Mouse (Mus musculus): Measurements from ENCODE around the gene Fam78a. TPM values are rescaled to one million over a fixed set of nuclear protein-coding genes. Genes with fewer than 3 reads are reported as not detected.
"Not testable (repeated sequence)": the region's sequence is repeated elsewhere in the genome, so short reads cannot be mapped to it uniquely, and the experiment has no call there.

The Fam78a gene
- polyA plus RNA-seq, 1 experiment from 2014 or later, result 1.9 TPM

DNA sequence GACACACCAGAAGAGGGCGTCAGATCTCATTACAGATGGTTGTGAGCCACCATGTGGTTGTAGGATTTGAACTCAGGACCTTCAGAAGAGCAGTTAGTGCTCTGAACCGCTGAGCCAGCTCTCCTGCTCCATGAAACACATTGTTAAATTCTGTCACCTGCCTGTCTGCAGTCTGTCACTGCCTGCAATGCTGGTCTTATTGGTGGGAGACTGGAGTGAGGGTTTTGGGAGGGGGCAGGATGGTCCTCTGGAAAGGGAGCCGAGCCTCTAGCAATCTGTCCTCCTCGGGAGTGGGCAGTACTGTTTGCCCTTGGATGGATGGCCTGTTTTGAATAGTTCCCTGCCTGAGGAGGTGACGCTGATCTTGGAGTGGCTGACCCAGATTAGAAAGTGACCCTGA, 40.8 kb downstream of the Fam78a start:
- peaks cover 9% of the 10 kb centered on the region for H3K36me3 ChIP-seq (replicated peaks; ENCODE audit: control insufficient read depth, insufficient read depth, low read depth, low read length)
- no peak overlapping the region for H3K9ac ChIP-seq (replicated peaks; ENCODE audit: low read length)
- no peak overlapping the region for H3K27ac ChIP-seq (replicated peaks; ENCODE audit: low read depth, low read length)
- no peaks in the 10 kb centered on the region for H3K4me1 ChIP-seq (ENCODE audit: control insufficient read depth, insufficient read depth, low read length)
- no peak for DNase-seq (ENCODE audit: low spot score)
- no peak for ATAC-seq (replicated peaks; ENCODE audit: insufficient number of reproducible peaks, low FRiP score, low TSS enrichment, low read depth)
- H3K27me3 ChIP-seq (ENCODE audit: control insufficient read depth, insufficient read depth, low read length), result no peaks in the 10 kb centered on the region
- WGBS, result 82% methylated on average over 5 of the region's 5 CpGs
- H3K4me2 ChIP-seq (ENCODE audit: low read depth, low read length), result no peak overlapping the region
- no peak overlapping the region for H3K4me3 ChIP-seq (ENCODE audit: low read depth, low read length)
- H3K9me3 ChIP-seq (replicated peaks; ENCODE audit: control insufficient read depth, low read length), result no peaks in the 10 kb centered on the region

DNA sequence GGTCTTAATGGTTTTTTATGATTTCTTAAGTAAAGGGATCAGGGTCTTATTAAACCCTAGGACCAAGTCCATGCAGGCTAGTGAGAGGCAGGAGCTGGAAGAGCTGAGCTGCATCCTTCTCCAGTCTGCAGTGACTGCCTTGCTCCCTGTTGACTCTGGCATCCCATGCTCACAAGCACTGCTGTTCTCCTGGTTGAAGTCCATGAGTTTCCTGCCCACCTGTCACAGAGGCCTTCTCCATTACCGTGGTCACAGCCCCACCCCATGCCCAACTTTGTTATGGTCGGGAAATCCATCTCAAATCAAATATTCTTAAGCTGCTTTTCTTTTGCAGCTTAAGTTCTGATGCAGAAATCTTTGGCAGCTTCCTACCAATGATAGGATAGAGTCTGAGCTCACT, 43.6 kb downstream of the Fam78a start:
- DNase-seq (ENCODE audit: low spot score), result no peak
- H3K9me3 ChIP-seq (replicated peaks; ENCODE audit: control insufficient read depth, low read length), result no peaks in the 10 kb centered on the region
- no peak overlapping the region for H3K4me2 ChIP-seq (ENCODE audit: low read depth, low read length)
- no peaks in the 10 kb centered on the region for H3K27me3 ChIP-seq (ENCODE audit: control insufficient read depth, insufficient read depth, low read length)
- no peak overlapping the region for H3K27ac ChIP-seq (replicated peaks; ENCODE audit: low read depth, low read length)
- no peak for ATAC-seq (replicated peaks; ENCODE audit: insufficient number of reproducible peaks, low FRiP score, low TSS enrichment, low read depth)
- H3K9ac ChIP-seq (replicated peaks; ENCODE audit: low read length), result no peak overlapping the region
- 90% methylated on average over 2 of the region's 2 CpGs for WGBS
- H3K36me3 ChIP-seq (replicated peaks; ENCODE audit: control insufficient read depth, insufficient read depth, low read depth, low read length), result peaks cover 11% of the 10 kb centered on the region
- H3K4me1 ChIP-seq (ENCODE audit: control insufficient read depth, insufficient read depth, low read length), result no peaks in the 10 kb centered on the region
- no peak overlapping the region for H3K4me3 ChIP-seq (ENCODE audit: low read depth, low read length)

DNA sequence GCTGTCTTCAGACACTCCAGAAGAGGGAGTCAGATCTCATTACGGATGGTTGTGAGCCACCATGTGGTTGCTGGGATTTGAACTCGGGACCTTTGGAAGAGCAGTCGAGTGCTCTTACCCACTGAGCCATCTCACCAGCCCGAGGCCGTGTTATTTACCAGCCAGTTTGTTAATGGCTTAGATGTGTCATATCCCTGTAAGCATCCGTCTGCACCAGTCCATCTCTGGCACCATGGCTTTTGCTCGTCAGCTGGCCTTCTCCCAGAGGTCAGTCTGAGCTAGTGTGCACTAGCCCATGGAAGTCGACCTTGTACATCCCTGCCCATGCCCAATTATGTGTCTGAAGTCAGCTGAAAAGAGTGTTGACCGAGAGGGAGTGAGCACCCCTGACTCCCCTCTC, 44.0 kb downstream of the Fam78a start:
- H3K27ac ChIP-seq (replicated peaks; ENCODE audit: low read depth, low read length); H3K9me3 ChIP-seq (replicated peaks; ENCODE audit: control insufficient read depth, low read length); H3K4me1 ChIP-seq (ENCODE audit: control insufficient read depth, insufficient read depth, low read length); H3K9ac ChIP-seq (replicated peaks; ENCODE audit: low read length); H3K4me2 ChIP-seq (ENCODE audit: low read depth, low read length); H3K4me3 ChIP-seq (ENCODE audit: low read depth, low read length); H3K27me3 ChIP-seq (ENCODE audit: control insufficient read depth, insufficient read depth, low read length); DNase-seq (ENCODE audit: low spot score); ATAC-seq (replicated peaks; ENCODE audit: insufficient number of reproducible peaks, low FRiP score, low TSS enrichment, low read depth): not testable (repeated sequence)
- peaks cover 11% of the 10 kb centered on the region for H3K36me3 ChIP-seq (replicated peaks; ENCODE audit: control insufficient read depth, insufficient read depth, low read depth, low read length)
- 87% methylated on average over 9 of the region's 9 CpGs for WGBS

DNA sequence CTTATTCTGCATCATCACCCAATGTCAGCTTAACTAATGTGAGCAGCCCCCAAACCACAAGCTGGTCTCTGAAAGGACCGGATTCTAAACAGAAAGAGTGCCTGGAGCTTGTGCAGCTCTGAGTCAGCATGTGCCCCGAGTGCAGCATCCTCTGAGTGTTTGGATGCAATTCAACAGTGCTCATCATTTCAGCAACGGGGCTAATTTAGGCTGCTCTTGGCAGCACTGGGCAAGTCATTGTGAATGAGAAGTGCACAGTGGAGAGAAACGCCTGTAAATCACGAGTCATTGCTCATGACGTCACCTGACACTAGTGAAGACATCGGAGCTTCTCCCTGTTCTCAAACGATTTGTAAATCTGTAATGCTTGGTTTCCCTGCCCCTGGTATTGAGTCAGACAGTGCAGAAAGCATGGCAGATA, 46.0 kb downstream of the Fam78a start:
- Histone ChIP-seq H3K27ac (replicated peaks; ENCODE audit: low read depth, low read length) (no peak overlapping the region), H3K36me3 (replicated peaks; ENCODE audit: control insufficient read depth, insufficient read depth, low read depth, low read length) (peaks cover 17% of the 10 kb centered on the region), H3K9me3 (replicated peaks; ENCODE audit: control insufficient read depth, low read length) (no peaks in the 10 kb centered on the region), H3K4me2 (ENCODE audit: low read depth, low read length) (no peak overlapping the region), H3K27me3 (ENCODE audit: control insufficient read depth, insufficient read depth, low read length) (no peaks in the 10 kb centered on the region), H3K9ac (replicated peaks; ENCODE audit: low read length) (no peak overlapping the region), H3K4me3 (ENCODE audit: low read depth, low read length) (no peak overlapping the region), H3K4me1 (ENCODE audit: control insufficient read depth, insufficient read depth, low read length) (no peaks in the 10 kb centered on the region)
- WGBS, result 87% methylated on average over 8 of the region's 8 CpGs
- ATAC-seq (replicated peaks; ENCODE audit: insufficient number of reproducible peaks, low FRiP score, low TSS enrichment, low read depth), result no peak
- no peak for DNase-seq (ENCODE audit: low spot score)

DNA sequence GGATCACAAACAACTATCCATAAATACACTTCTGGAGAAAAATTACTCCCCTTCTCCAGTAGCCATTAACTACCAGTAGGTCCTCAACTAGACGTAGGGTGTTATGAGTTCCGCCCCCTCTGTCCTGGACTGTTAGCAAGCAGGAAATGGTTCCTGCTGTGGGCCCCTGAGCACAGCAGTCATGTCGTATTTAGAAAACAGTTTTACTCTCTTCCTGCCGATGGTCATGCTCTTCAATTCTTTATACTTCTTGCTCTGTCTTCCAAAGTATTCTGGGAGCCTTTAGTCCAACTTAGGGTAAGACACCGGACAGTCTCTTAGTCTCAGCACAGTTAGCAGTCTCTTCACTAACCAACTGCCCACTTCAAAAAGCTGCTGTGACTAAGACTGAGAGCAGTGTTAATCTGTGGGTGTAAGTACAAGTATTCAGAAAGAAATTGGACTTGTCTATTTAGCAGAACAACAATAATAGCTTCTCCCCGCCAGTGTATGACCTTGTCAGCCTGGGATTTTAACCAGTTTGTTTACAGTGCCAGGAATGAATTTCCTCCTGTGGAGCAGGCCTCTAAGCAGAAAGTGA, 47.3 kb downstream of the Fam78a start:
- ATAC-seq (replicated peaks; ENCODE audit: insufficient number of reproducible peaks, low FRiP score, low TSS enrichment, low read depth) (no peak), DNase-seq (ENCODE audit: low spot score) (no peak)
- no peaks in the 10 kb centered on the region for H3K9me3 ChIP-seq (replicated peaks; ENCODE audit: control insufficient read depth, low read length)
- H3K36me3 ChIP-seq (replicated peaks; ENCODE audit: control insufficient read depth, insufficient read depth, low read depth, low read length), result peaks cover 17% of the 10 kb centered on the region
- H3K9ac ChIP-seq (replicated peaks; ENCODE audit: low read length), result no peak overlapping the region
- no peak overlapping the region for H3K4me3 ChIP-seq (ENCODE audit: low read depth, low read length)
- no peaks in the 10 kb centered on the region for H3K27me3 ChIP-seq (ENCODE audit: control insufficient read depth, insufficient read depth, low read length)
- H3K4me2 ChIP-seq (ENCODE audit: low read depth, low read length), result no peak overlapping the region
- 75% methylated on average over 6 of the region's 6 CpGs for WGBS
- H3K27ac ChIP-seq (replicated peaks; ENCODE audit: low read depth, low read length), result no peak overlapping the region
- no peaks in the 10 kb centered on the region for H3K4me1 ChIP-seq (ENCODE audit: control insufficient read depth, insufficient read depth, low read length)

DNA sequence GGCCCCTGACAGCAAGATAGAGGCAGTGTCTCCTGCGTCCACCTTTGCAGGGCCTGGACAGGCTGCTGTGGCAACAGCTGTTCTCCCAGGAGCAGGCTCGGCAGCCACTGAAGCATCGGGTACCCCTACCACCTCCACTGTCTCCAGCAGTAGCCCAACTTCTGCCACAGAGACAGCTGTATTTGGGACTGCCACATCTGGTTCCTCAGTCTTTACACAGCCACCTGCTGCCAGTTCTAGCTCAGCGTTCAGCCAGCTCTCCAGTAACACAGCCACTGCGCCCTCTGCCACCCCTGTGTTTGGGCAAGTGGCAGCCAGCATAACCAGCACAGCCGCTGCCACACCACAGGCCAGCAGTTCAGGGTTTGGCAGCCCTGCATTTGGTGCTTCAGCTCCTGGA, 50.5 kb downstream of the Fam78a start:
- H3K9me3 ChIP-seq (replicated peaks; ENCODE audit: control insufficient read depth, low read length), result no peaks in the 10 kb centered on the region
- no peak overlapping the region for H3K4me2 ChIP-seq (ENCODE audit: low read depth, low read length)
- H3K36me3 ChIP-seq (replicated peaks; ENCODE audit: control insufficient read depth, insufficient read depth, low read depth, low read length), result peaks cover 14% of the 10 kb centered on the region
- DNase-seq (ENCODE audit: low spot score), result no peak
- 91% methylated on average over 6 of the region's 6 CpGs for WGBS
- no peak overlapping the region for H3K27ac ChIP-seq (replicated peaks; ENCODE audit: low read depth, low read length)
- H3K4me1 ChIP-seq (ENCODE audit: control insufficient read depth, insufficient read depth, low read length), result no peaks in the 10 kb centered on the region
- no peaks in the 10 kb centered on the region for H3K27me3 ChIP-seq (ENCODE audit: control insufficient read depth, insufficient read depth, low read length)
- no peak overlapping the region for H3K4me3 ChIP-seq (ENCODE audit: low read depth, low read length)
- H3K9ac ChIP-seq (replicated peaks; ENCODE audit: low read length), result no peak overlapping the region
- no peak for ATAC-seq (replicated peaks; ENCODE audit: insufficient number of reproducible peaks, low FRiP score, low TSS enrichment, low read depth)

DNA sequence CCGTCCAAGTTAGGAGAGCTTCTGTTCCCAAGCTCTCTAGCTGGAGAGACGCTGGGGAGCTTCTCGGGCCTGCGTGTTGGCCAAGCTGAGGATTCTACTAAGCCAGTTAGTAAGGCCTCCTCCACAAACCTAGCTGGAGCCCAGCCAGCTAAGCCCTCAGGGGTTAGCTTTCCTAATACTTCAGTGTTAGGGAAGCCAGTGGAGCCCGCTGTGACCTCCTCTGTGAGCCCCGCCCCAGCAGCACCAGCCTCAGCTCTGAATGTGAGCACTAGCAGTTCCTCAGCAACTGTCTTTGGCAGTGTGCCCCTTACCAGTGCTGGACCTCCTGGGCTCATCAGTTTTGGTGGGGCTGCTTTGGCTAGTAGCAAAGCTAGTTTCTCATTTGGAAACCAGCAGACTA, 51.2 kb downstream of the Fam78a start:
- Histone ChIP-seq H3K9me3 (replicated peaks; ENCODE audit: control insufficient read depth, low read length) (no peaks in the 10 kb centered on the region), H3K36me3 (replicated peaks; ENCODE audit: control insufficient read depth, insufficient read depth, low read depth, low read length) (peaks cover 14% of the 10 kb centered on the region), H3K27ac (replicated peaks; ENCODE audit: low read depth, low read length) (no peak overlapping the region), H3K4me3 (ENCODE audit: low read depth, low read length) (no peak overlapping the region), H3K4me2 (ENCODE audit: low read depth, low read length) (no peak overlapping the region), H3K4me1 (ENCODE audit: control insufficient read depth, insufficient read depth, low read length) (no peaks in the 10 kb centered on the region), H3K27me3 (ENCODE audit: control insufficient read depth, insufficient read depth, low read length) (no peaks in the 10 kb centered on the region), H3K9ac (replicated peaks; ENCODE audit: low read length) (no peak overlapping the region)
- DNase-seq (ENCODE audit: low spot score) (no peak), ATAC-seq (replicated peaks; ENCODE audit: insufficient number of reproducible peaks, low FRiP score, low TSS enrichment, low read depth) (no peak)
- WGBS, result 89% methylated on average over 6 of the region's 6 CpGs

DNA sequence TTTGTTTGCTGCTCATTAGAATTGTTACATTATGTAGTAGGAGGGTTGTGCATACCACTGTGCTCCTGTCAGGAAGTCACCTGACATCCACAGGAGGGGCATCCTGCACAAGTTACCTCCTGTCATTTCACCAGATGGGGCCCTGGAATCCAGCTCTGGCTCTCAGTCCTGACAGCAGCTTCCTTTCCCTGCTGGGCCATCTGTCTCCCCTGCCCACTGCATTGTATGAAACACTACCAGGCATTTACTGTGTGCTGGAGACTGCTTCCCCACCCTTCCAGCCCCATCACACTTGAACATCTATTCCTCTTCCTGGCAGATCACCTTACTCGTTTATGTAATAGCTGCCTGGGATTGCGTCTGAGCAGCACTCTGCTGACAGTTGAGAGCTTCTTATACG, 55.0 kb downstream of the Fam78a start:
- no peaks in the 10 kb centered on the region for H3K4me1 ChIP-seq (ENCODE audit: control insufficient read depth, insufficient read depth, low read length)
- DNase-seq (ENCODE audit: low spot score) (no peak), ATAC-seq (replicated peaks; ENCODE audit: insufficient number of reproducible peaks, low FRiP score, low TSS enrichment, low read depth) (no peak)
- no peak overlapping the region for H3K27ac ChIP-seq (replicated peaks; ENCODE audit: low read depth, low read length)
- H3K9ac ChIP-seq (replicated peaks; ENCODE audit: low read length), result no peak overlapping the region
- H3K4me2 ChIP-seq (ENCODE audit: low read depth, low read length), result no peak overlapping the region
- WGBS, result 74% methylated on average over 3 of the region's 3 CpGs
- peaks cover 10% of the 10 kb centered on the region for H3K36me3 ChIP-seq (replicated peaks; ENCODE audit: control insufficient read depth, insufficient read depth, low read depth, low read length)
- H3K9me3 ChIP-seq (replicated peaks; ENCODE audit: control insufficient read depth, low read length), result no peaks in the 10 kb centered on the region
- H3K4me3 ChIP-seq (ENCODE audit: low read depth, low read length), result no peak overlapping the region
- no peaks in the 10 kb centered on the region for H3K27me3 ChIP-seq (ENCODE audit: control insufficient read depth, insufficient read depth, low read length)

All from embryonic facial prominence, embryonic 11.5 days (tissue).